Mouse (Mus musculus) liver, embryonic 14.5 days (tissue): Measurements from ENCODE around the gene Pnrc2.

Source experiments
- CTCF ChIP-seq: IDR thresholded peaks from 2 replicates; pipeline ENCODE4 v1.5.1; 2016; ENCODE audit warnings: antibody characterized with exemption, low read depth, control low read depth
- EP300 ChIP-seq: IDR thresholded peaks from 2 replicates; pipeline ENCODE4 v1.6.1; 2016; ENCODE audit warnings: antibody characterized with exemption, low read depth

GRCm38 (mm10) chr4:135832070-135832469 is 41.6 kb downstream of the Pnrc2 start:
- TF ChIP-seq CTCF (no peak), EP300 (no peak)
